Mouse (Mus musculus): ENCODE measurements around the gene Hnrnpa1. TPM values are rescaled to one million over a fixed set of nuclear protein-coding genes. Genes with fewer than 3 reads are reported as not detected.

Hnrnpa1 gene
- total and polyA plus RNA-seq, 2 experiments from 2014 or later = 270 to 653 TPM

GRCm38 (mm10) chr15:103205156-103205555 is 35.1 kb upstream of the Hnrnpa1 start:
- H3K9ac ChIP-seq = no peak overlapping the region
- no peak overlapping the region for H3K27ac ChIP-seq (ENCODE audit: low read depth, low read length)
- peaks cover 19% of the 10 kb centered on the region for H3K36me3 ChIP-seq (ENCODE audit: insufficient read depth)
- TF ChIP-seq CTCF (IDR thresholded peaks at IDR 0.05; ENCODE audit: low read depth) = peak; percentile 49
- no peak overlapping the region for H3K4me3 ChIP-seq (ENCODE audit: low read depth, low read length)
- DNase-seq = no peak
- no peaks in the 10 kb centered on the region for H3K9me3 ChIP-seq (ENCODE audit: low read length)
- WGBS = 49% methylated on average over 2 of the region's 2 CpGs
- no peak for ATAC-seq
- no peak overlapping the region for H3K4me2 ChIP-seq (ENCODE audit: low read depth)
- no peaks in the 10 kb centered on the region for H3K4me1 ChIP-seq (ENCODE audit: insufficient read depth)
- no peaks in the 10 kb centered on the region for H3K27me3 ChIP-seq (ENCODE audit: insufficient read depth, low read length)

GRCm38 (mm10) chr15:103214149-103214548 is 26.1 kb upstream of the Hnrnpa1 start:
- no peak for TF ChIP-seq CTCF (IDR thresholded peaks at IDR 0.05; ENCODE audit: low read depth)
- no peak for ATAC-seq
- Histone ChIP-seq H3K4me3 (ENCODE audit: low read depth, low read length) (peak overlapping the region; percentile 12), H3K36me3 (ENCODE audit: insufficient read depth) (peaks cover 19% of the 10 kb centered on the region), H3K4me2 (ENCODE audit: low read depth) (peak overlapping the region; percentile 38), H3K27me3 (ENCODE audit: insufficient read depth, low read length) (no peaks in the 10 kb centered on the region), H3K27ac (ENCODE audit: low read depth, low read length) (peak overlapping the region; percentile 35; the same call in 1 of the 2 replicates), H3K9me3 (ENCODE audit: low read length) (no peaks in the 10 kb centered on the region), H3K9ac (no peak overlapping the region), H3K4me1 (ENCODE audit: insufficient read depth) (peaks cover 16% of the 10 kb centered on the region)
- no peak for DNase-seq
- WGBS = 13% methylated on average over 2 of the region's 2 CpGs

GRCm38 (mm10) chr15:103214971-103215907 is 25.0 kb upstream of the Hnrnpa1 start:
- DNase-seq (peak; percentile 96), ATAC-seq (peak; percentile 98)
- 0% methylated on average over 15 of the region's 15 CpGs for WGBS
- H3K4me3 ChIP-seq (ENCODE audit: low read depth, low read length) = peak overlapping the region; percentile 43
- peak overlapping the region; percentile 58 for H3K27ac ChIP-seq (ENCODE audit: low read depth, low read length)
- no peaks in the 10 kb centered on the region for H3K27me3 ChIP-seq (ENCODE audit: insufficient read depth, low read length)
- no peaks in the 10 kb centered on the region for H3K9me3 ChIP-seq (ENCODE audit: low read length)
- no peak for TF ChIP-seq CTCF (IDR thresholded peaks at IDR 0.05; ENCODE audit: low read depth)
- peaks cover 17% of the 10 kb centered on the region for H3K36me3 ChIP-seq (ENCODE audit: insufficient read depth)
- peaks cover 16% of the 10 kb centered on the region for H3K4me1 ChIP-seq (ENCODE audit: insufficient read depth)
- H3K9ac ChIP-seq = peak overlapping the region; percentile 45
- H3K4me2 ChIP-seq (ENCODE audit: low read depth) = peak overlapping the region; percentile 46

GRCm38 (mm10) chr15:103216052-103216451 is 24.2 kb upstream of the Hnrnpa1 start:
- H3K27me3 ChIP-seq (ENCODE audit: insufficient read depth, low read length) = no peaks in the 10 kb centered on the region
- DNase-seq = no peak
- peak overlapping the region; percentile 58 for H3K27ac ChIP-seq (ENCODE audit: low read depth, low read length)

GRCm38 (mm10) chr15:103220785-103221184 is 19.4 kb upstream of the Hnrnpa1 start:
- WGBS = 42% methylated on average over 3 of the region's 3 CpGs
- H3K4me1 ChIP-seq (ENCODE audit: insufficient read depth) = peaks cover 5% of the 10 kb centered on the region
- H3K4me2 ChIP-seq (ENCODE audit: low read depth) = no peak overlapping the region
- H3K27ac ChIP-seq (ENCODE audit: low read depth, low read length) = no peak overlapping the region
- no peak for ATAC-seq
- TF ChIP-seq CTCF (IDR thresholded peaks at IDR 0.05; ENCODE audit: low read depth) = no peak
- no peaks in the 10 kb centered on the region for H3K36me3 ChIP-seq (ENCODE audit: insufficient read depth)
- no peak overlapping the region for H3K4me3 ChIP-seq (ENCODE audit: low read depth, low read length)
- DNase-seq = no peak
- no peak overlapping the region for H3K9ac ChIP-seq
- H3K9me3 ChIP-seq (ENCODE audit: low read length) = no peaks in the 10 kb centered on the region
- no peaks in the 10 kb centered on the region for H3K27me3 ChIP-seq (ENCODE audit: insufficient read depth, low read length)

More at GRCm38 (mm10) chr15:103216052-103216451, 24.2 kb upstream of the Hnrnpa1 start:
- H3K9ac ChIP-seq = no peak overlapping the region
- ATAC-seq = no peak
- no peak for TF ChIP-seq CTCF (IDR thresholded peaks at IDR 0.05; ENCODE audit: low read depth)
- H3K9me3 ChIP-seq (ENCODE audit: low read length) = no peaks in the 10 kb centered on the region
- H3K4me2 ChIP-seq (ENCODE audit: low read depth) = peak overlapping the region; percentile 46; the same call in 1 of the 2 replicates
- peaks cover 9% of the 10 kb centered on the region; the same call in 1 of the 2 replicates for H3K36me3 ChIP-seq (ENCODE audit: insufficient read depth)
- H3K4me3 ChIP-seq (ENCODE audit: low read depth, low read length) = no peak overlapping the region
- peaks cover 16% of the 10 kb centered on the region for H3K4me1 ChIP-seq (ENCODE audit: insufficient read depth)
- 25% methylated on average over 2 of the region's 2 CpGs for WGBS

GRCm38 (mm10) chr15:103221386-103221785 is 18.8 kb upstream of the Hnrnpa1 start:
- no peaks in the 10 kb centered on the region; the same call in 1 of the 2 replicates for H3K4me1 ChIP-seq (ENCODE audit: insufficient read depth)
- H3K9ac ChIP-seq = no peak overlapping the region
- no peak overlapping the region for H3K4me3 ChIP-seq (ENCODE audit: low read depth, low read length)
- H3K27ac ChIP-seq (ENCODE audit: low read depth, low read length) = 0 out of 2 replicates have a peak overlapping the region, but pooled peaks have one; percentile 15
- H3K9me3 ChIP-seq (ENCODE audit: low read length) = no peaks in the 10 kb centered on the region
- H3K36me3 ChIP-seq (ENCODE audit: insufficient read depth) = no peaks in the 10 kb centered on the region
- no peaks in the 10 kb centered on the region for H3K27me3 ChIP-seq (ENCODE audit: insufficient read depth, low read length)
- no peak for ATAC-seq
- H3K4me2 ChIP-seq (ENCODE audit: low read depth) = no peak overlapping the region
- no peak for TF ChIP-seq CTCF (IDR thresholded peaks at IDR 0.05; ENCODE audit: low read depth)
- no peak for DNase-seq
- WGBS = 93% methylated on average over 1 of the region's 1 CpGs

- no peaks in the 10 kb centered on the region; the same call in 1 of the 2 replicates for H3K4me1 ChIP-seq (ENCODE audit: insufficient read depth)
- no peak overlapping the region for H3K27ac ChIP-seq (ENCODE audit: low read depth, low read length)
- H3K4me3 ChIP-seq (ENCODE audit: low read depth, low read length) = no peak overlapping the region
- no peaks in the 10 kb centered on the region for H3K36me3 ChIP-seq (ENCODE audit: insufficient read depth)
- no peak for TF ChIP-seq CTCF (IDR thresholded peaks at IDR 0.05; ENCODE audit: low read depth)
- DNase-seq (no peak), ATAC-seq (no peak)
- no peak overlapping the region for H3K9ac ChIP-seq
- H3K9me3 ChIP-seq (ENCODE audit: low read length) = no peaks in the 10 kb centered on the region
- 86% methylated on average over 2 of the region's 2 CpGs for WGBS
- no peak overlapping the region for H3K4me2 ChIP-seq (ENCODE audit: low read depth)
- no peaks in the 10 kb centered on the region for H3K27me3 ChIP-seq (ENCODE audit: insufficient read depth, low read length)
Measured at GRCm38 (mm10) chr15:103224161-103224560, 16.1 kb upstream of the Hnrnpa1 start.
